Mouse (Mus musculus) neural tube, embryonic 15.5 days (tissue): Measurements from ENCODE around the gene Crybg2. TPM values are rescaled to one million over a fixed set of nuclear protein-coding genes. Genes with fewer than 3 reads are reported as not detected.

Source experiments
- polyA plus RNA-seq: library from polyadenylated mRNA; unstranded; fragments of >200 nt; fragmentation: Nextera tagmentation; extraction: Ambion mirVana; gene quantifications from 2 replicates; pipeline ENCODE4 v1.2.1, GENCODE M21; 2015

Gene Crybg2
- polyA plus RNA-seq, 1 experiment from 2014 or later: 3.7 TPM

Other genes with a start within 250 kb of the Crybg2 start
- gene Rps6ka1, start 173.0 kb upstream of the Crybg2 start, polyA plus RNA-seq: 23.7 and 38.8 TPM in 2 replicates
- gene Hmgn2, start 92.2 kb upstream of the Crybg2 start, polyA plus RNA-seq: 921 and 1,163 TPM in 2 replicates
- gene Dhdds, start 59.9 kb upstream of the Crybg2 start, polyA plus RNA-seq: 47.0 and 47.4 TPM in 2 replicates
- gene Lin28a, start 42.0 kb upstream of the Crybg2 start, polyA plus RNA-seq: 0.19 and 0.37 TPM in 2 replicates
- gene Zfp683, start 7.0 kb upstream of the Crybg2 start, polyA plus RNA-seq: not detected in 2 replicates
- 5.6 and 29.0 TPM in 2 replicates for gene Cd52, start 34.3 kb downstream of the Crybg2 start, polyA plus RNA-seq
- gene Ubxn11, start 41.8 kb downstream of the Crybg2 start, polyA plus RNA-seq: 16.2 and 19.4 TPM in 2 replicates
- 436 and 479 TPM in 2 replicates for gene Sh3bgrl3, start 68.0 kb downstream of the Crybg2 start, polyA plus RNA-seq
- gene Cep85, start 126.3 kb downstream of the Crybg2 start, polyA plus RNA-seq: 18.9 and 34.8 TPM in 2 replicates
- not detected in 2 replicates for gene Gm7534, start 142.2 kb downstream of the Crybg2 start, polyA plus RNA-seq
- not detected in 2 replicates for gene Catsper4, start 166.6 kb downstream of the Crybg2 start, polyA plus RNA-seq
- gene Cnksr1, start 177.6 kb downstream of the Crybg2 start, polyA plus RNA-seq: 0.20 and 1.4 TPM in 2 replicates
- gene E130218I03Rik, start 182.8 kb downstream of the Crybg2 start, polyA plus RNA-seq: 0.42 TPM in 1 of 2 replicates, not detected in the other
- gene Zfp593, start 184.8 kb downstream of the Crybg2 start, polyA plus RNA-seq: 13.9 and 14.8 TPM in 2 replicates
- gene Gm30191, start 186.1 kb downstream of the Crybg2 start, polyA plus RNA-seq: not detected in 2 replicates
- 14.2 and 17.0 TPM in 2 replicates for gene Grrp1, start 193.3 kb downstream of the Crybg2 start, polyA plus RNA-seq
- gene Pdik1l, start 227.1 kb downstream of the Crybg2 start, polyA plus RNA-seq: 32.1 and 33.9 TPM in 2 replicates